Mouse (Mus musculus): ENCODE measurements around the gene Grik1. TPM values are rescaled to one million over a fixed set of nuclear protein-coding genes. Genes with fewer than 3 reads are reported as not detected.

Gene Grik1
- polyA plus RNA-seq, 1 experiment = not detected

- TF ChIP-seq EP300 (IDR thresholded peaks at IDR 0.05; ENCODE audit: insufficient read depth, low read depth, low read length) (no peak), POLR2A (IDR thresholded peaks at IDR 0.05; ENCODE audit: insufficient read depth, low read length) (no peak), CTCF (IDR thresholded peaks at IDR 0.05; ENCODE audit: low read depth, low read length) (no peak)
- Histone ChIP-seq H3K27me3 (ENCODE audit: control insufficient read depth, insufficient read depth, low read length, poor library complexity, severe bottlenecking) (no peaks in the 10 kb centered on the region), H3K4me1 (ENCODE audit: control insufficient read depth, insufficient read depth, low read length) (no peaks in the 10 kb centered on the region), H3K27ac (ENCODE audit: insufficient read depth, low read length) (no peak overlapping the region), H3K9ac (ENCODE audit: low read depth, poor library complexity, severe bottlenecking) (no peak overlapping the region), H3K4me3 (ENCODE audit: low read depth, low read length) (no peak overlapping the region), H3K9me3 (replicated peaks; ENCODE audit: control insufficient read depth, insufficient read depth, low read length, poor library complexity, severe bottlenecking) (no peaks in the 10 kb centered on the region), H3K36me3 (ENCODE audit: control insufficient read depth, insufficient read depth, low read length, poor library complexity, severe bottlenecking) (no peaks in the 10 kb centered on the region)
Observed at GRCm38 (mm10) chr16:87916209-87917156, 373.6 kb downstream of the Grik1 start.

GRCm38 (mm10) chr16:87915156-87915555 is 374.9 kb downstream of the Grik1 start:
- no peaks in the 10 kb centered on the region for H3K36me3 ChIP-seq (ENCODE audit: control insufficient read depth, insufficient read depth, low read length, poor library complexity, severe bottlenecking)
- H3K9ac ChIP-seq (ENCODE audit: low read depth, poor library complexity, severe bottlenecking) = no peak overlapping the region
- no peak overlapping the region for H3K27ac ChIP-seq (ENCODE audit: insufficient read depth, low read length)
- no peaks in the 10 kb centered on the region for H3K9me3 ChIP-seq (replicated peaks; ENCODE audit: control insufficient read depth, insufficient read depth, low read length, poor library complexity, severe bottlenecking)
- no peaks in the 10 kb centered on the region for H3K4me1 ChIP-seq (ENCODE audit: control insufficient read depth, insufficient read depth, low read length)
- TF ChIP-seq POLR2A (IDR thresholded peaks at IDR 0.05; ENCODE audit: insufficient read depth, low read length) = no peak
- no peak for TF ChIP-seq EP300 (IDR thresholded peaks at IDR 0.05; ENCODE audit: insufficient read depth, low read depth, low read length)
- TF ChIP-seq CTCF (IDR thresholded peaks at IDR 0.05; ENCODE audit: low read depth, low read length) = no peak
- H3K4me3 ChIP-seq (ENCODE audit: low read depth, low read length) = no peak overlapping the region
- no peaks in the 10 kb centered on the region for H3K27me3 ChIP-seq (ENCODE audit: control insufficient read depth, insufficient read depth, low read length, poor library complexity, severe bottlenecking)

- Histone ChIP-seq H3K9ac (ENCODE audit: low read depth, poor library complexity, severe bottlenecking) (no peak overlapping the region), H3K4me3 (ENCODE audit: low read depth, low read length) (no peak overlapping the region), H3K4me1 (ENCODE audit: control insufficient read depth, insufficient read depth, low read length) (no peaks in the 10 kb centered on the region), H3K27me3 (ENCODE audit: control insufficient read depth, insufficient read depth, low read length, poor library complexity, severe bottlenecking) (no peaks in the 10 kb centered on the region), H3K9me3 (replicated peaks; ENCODE audit: control insufficient read depth, insufficient read depth, low read length, poor library complexity, severe bottlenecking) (no peaks in the 10 kb centered on the region), H3K27ac (ENCODE audit: insufficient read depth, low read length) (no peak overlapping the region), H3K36me3 (ENCODE audit: control insufficient read depth, insufficient read depth, low read length, poor library complexity, severe bottlenecking) (no peaks in the 10 kb centered on the region)
- TF ChIP-seq CTCF (IDR thresholded peaks at IDR 0.05; ENCODE audit: low read depth, low read length) = no peak
- no peak for TF ChIP-seq EP300 (IDR thresholded peaks at IDR 0.05; ENCODE audit: insufficient read depth, low read depth, low read length)
- TF ChIP-seq POLR2A (IDR thresholded peaks at IDR 0.05; ENCODE audit: insufficient read depth, low read length) = no peak
Observed at GRCm38 (mm10) chr16:87913781-87914180, 376.3 kb downstream of the Grik1 start.

- Histone ChIP-seq H3K27ac (ENCODE audit: insufficient read depth, low read length) (no peak overlapping the region), H3K27me3 (ENCODE audit: control insufficient read depth, insufficient read depth, low read length, poor library complexity, severe bottlenecking) (no peaks in the 10 kb centered on the region), H3K4me1 (ENCODE audit: control insufficient read depth, insufficient read depth, low read length) (no peaks in the 10 kb centered on the region), H3K4me3 (ENCODE audit: low read depth, low read length) (no peak overlapping the region), H3K36me3 (ENCODE audit: control insufficient read depth, insufficient read depth, low read length, poor library complexity, severe bottlenecking) (no peaks in the 10 kb centered on the region), H3K9me3 (replicated peaks; ENCODE audit: control insufficient read depth, insufficient read depth, low read length, poor library complexity, severe bottlenecking) (no peaks in the 10 kb centered on the region), H3K9ac (ENCODE audit: low read depth, poor library complexity, severe bottlenecking) (no peak overlapping the region)
- no peak for TF ChIP-seq POLR2A (IDR thresholded peaks at IDR 0.05; ENCODE audit: insufficient read depth, low read length)
- TF ChIP-seq CTCF (IDR thresholded peaks at IDR 0.05; ENCODE audit: low read depth, low read length) = no peak
- no peak for TF ChIP-seq EP300 (IDR thresholded peaks at IDR 0.05; ENCODE audit: insufficient read depth, low read depth, low read length)
Observed at GRCm38 (mm10) chr16:87911201-87911600, 378.9 kb downstream of the Grik1 start.

- Histone ChIP-seq H3K27me3 (ENCODE audit: control insufficient read depth, insufficient read depth, low read length, poor library complexity, severe bottlenecking) (no peaks in the 10 kb centered on the region), H3K36me3 (ENCODE audit: control insufficient read depth, insufficient read depth, low read length, poor library complexity, severe bottlenecking) (no peaks in the 10 kb centered on the region)
- TF ChIP-seq CTCF (IDR thresholded peaks at IDR 0.05; ENCODE audit: low read depth, low read length) (no peak), EP300 (IDR thresholded peaks at IDR 0.05; ENCODE audit: insufficient read depth, low read depth, low read length) (no peak), POLR2A (IDR thresholded peaks at IDR 0.05; ENCODE audit: insufficient read depth, low read length) (no peak)
Observed at GRCm38 (mm10) chr16:87902049-87902448, 388.0 kb downstream of the Grik1 start.

GRCm38 (mm10) chr16:87901189-87901588 is 388.9 kb downstream of the Grik1 start:
- no peak overlapping the region for H3K9ac ChIP-seq (ENCODE audit: low read depth, poor library complexity, severe bottlenecking)
- no peaks in the 10 kb centered on the region for H3K36me3 ChIP-seq (ENCODE audit: control insufficient read depth, insufficient read depth, low read length, poor library complexity, severe bottlenecking)
- no peak overlapping the region for H3K27ac ChIP-seq (ENCODE audit: insufficient read depth, low read length)
- TF ChIP-seq CTCF (IDR thresholded peaks at IDR 0.05; ENCODE audit: low read depth, low read length) (no peak), EP300 (IDR thresholded peaks at IDR 0.05; ENCODE audit: insufficient read depth, low read depth, low read length) (no peak), POLR2A (IDR thresholded peaks at IDR 0.05; ENCODE audit: insufficient read depth, low read length) (no peak)
- H3K4me3 ChIP-seq (ENCODE audit: low read depth, low read length) = no peak overlapping the region
- H3K9me3 ChIP-seq (replicated peaks; ENCODE audit: control insufficient read depth, insufficient read depth, low read length, poor library complexity, severe bottlenecking) = no peaks in the 10 kb centered on the region
- H3K27me3 ChIP-seq (ENCODE audit: control insufficient read depth, insufficient read depth, low read length, poor library complexity, severe bottlenecking) = no peaks in the 10 kb centered on the region
- H3K4me1 ChIP-seq (ENCODE audit: control insufficient read depth, insufficient read depth, low read length) = no peaks in the 10 kb centered on the region

More at GRCm38 (mm10) chr16:87902049-87902448, 388.0 kb downstream of the Grik1 start:
- H3K9me3 ChIP-seq (replicated peaks; ENCODE audit: control insufficient read depth, insufficient read depth, low read length, poor library complexity, severe bottlenecking) = no peaks in the 10 kb centered on the region
- no peak overlapping the region for H3K27ac ChIP-seq (ENCODE audit: insufficient read depth, low read length)
- no peak overlapping the region for H3K4me3 ChIP-seq (ENCODE audit: low read depth, low read length)
- H3K4me1 ChIP-seq (ENCODE audit: control insufficient read depth, insufficient read depth, low read length) = no peaks in the 10 kb centered on the region
- no peak overlapping the region for H3K9ac ChIP-seq (ENCODE audit: low read depth, poor library complexity, severe bottlenecking)
